Mouse (Mus musculus) adrenal gland, adult 8-10 months (tissue): ENCODE data around the gene Bub1b. TPM values are rescaled to one million over a fixed set of nuclear protein-coding genes. Genes with fewer than 3 reads are reported as not detected.
"Not testable (repeated sequence)": the region's sequence is repeated elsewhere in the genome, so short reads cannot be mapped to it uniquely, and the experiment has no call there.

ENCODE experiments used
- DNase-seq: peaks from one replicate; pipeline ENCODE4 v3.0.0; 2022
- total RNA-seq, 4 experiments: library from RNA; stranded (reverse); gene quantifications; 2 replicates each; pipeline ENCODE4 v1.2.4; 2022

Gene Bub1b
- 1 to 10 TPM; 3.7 to 8.2 (median 4.8) TPM for total RNA-seq

- DNase-seq: peak; percentile 87
Measured at GRCm38 (mm10) chr2:118597673-118598568, at the start of gene Bub1b. Gene Bub1b, plus strand, starts transcription at chr2:118598211.

GRCm38 (mm10) chr2:118548421-118549221, 49.4 kb upstream of the Bub1b start:
- no peak for DNase-seq

GRCm38 (mm10) chr2:118549507-118550473, 48.2 kb upstream of the Bub1b start, which contains the start of gene Bmf:
Gene Bmf, minus strand, starts transcription at chr2:118549687.
- peak; percentile 99 for DNase-seq

- DNase-seq: no peak
Measured at GRCm38 (mm10) chr2:118551606-118552005, 46.4 kb upstream of the Bub1b start.

GRCm38 (mm10) chr2:118554356-118554990, 43.5 kb upstream of the Bub1b start:
- DNase-seq: not testable (repeated sequence)

DNA sequence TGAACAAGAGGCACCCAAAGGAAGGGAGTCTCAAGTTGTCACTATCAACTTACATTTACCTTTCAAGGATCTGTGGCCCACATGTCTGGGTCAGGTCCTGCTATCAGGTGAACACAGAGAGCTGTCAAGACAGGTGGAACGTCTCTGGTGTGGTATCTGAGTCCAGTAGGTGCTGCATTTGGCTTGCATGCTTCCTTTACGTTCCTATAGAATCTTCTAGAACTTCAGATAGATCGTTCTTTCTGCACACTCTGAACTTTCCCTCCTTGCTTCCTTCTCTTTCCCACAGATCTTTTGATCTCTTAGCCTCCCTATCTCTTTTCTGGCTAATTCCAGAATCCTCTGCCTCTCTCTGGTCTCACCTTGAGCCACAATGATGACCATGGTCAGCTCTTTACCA, 39.6 kb upstream of the Bub1b start:
- no peak for DNase-seq

GRCm38 (mm10) chr2:118562015-118562414, 36.0 kb upstream of the Bub1b start:
- no peak for DNase-seq

- DNase-seq: no peak
Measured at GRCm38 (mm10) chr2:118562431-118562830, 35.6 kb upstream of the Bub1b start.

GRCm38 (mm10) chr2:118567179-118567578, 30.8 kb upstream of the Bub1b start:
- no peak for DNase-seq

DNA sequence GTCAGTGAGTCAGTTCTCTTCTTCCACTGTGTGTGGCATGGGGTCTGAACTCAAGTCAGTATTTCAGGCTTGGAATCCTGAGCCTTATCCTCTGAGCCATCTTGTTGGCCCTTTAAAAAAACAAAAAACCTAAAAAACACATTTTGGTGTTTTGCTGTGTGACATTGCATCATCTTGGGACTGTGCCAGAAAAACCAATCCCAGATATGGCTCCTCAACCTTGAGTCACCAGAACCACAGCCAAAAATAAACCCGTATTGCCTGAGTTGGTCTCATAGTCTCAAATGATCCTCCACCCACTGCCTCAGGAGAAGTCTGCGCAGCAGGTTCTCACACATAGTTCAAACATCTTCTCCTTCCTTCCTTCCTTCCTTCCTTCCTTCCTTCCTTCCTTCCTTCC, 27.1 kb upstream of the Bub1b start:
- no peak for DNase-seq

- DNase-seq: no peak
Measured at GRCm38 (mm10) chr2:118572183-118572836, 25.7 kb upstream of the Bub1b start.

DNA sequence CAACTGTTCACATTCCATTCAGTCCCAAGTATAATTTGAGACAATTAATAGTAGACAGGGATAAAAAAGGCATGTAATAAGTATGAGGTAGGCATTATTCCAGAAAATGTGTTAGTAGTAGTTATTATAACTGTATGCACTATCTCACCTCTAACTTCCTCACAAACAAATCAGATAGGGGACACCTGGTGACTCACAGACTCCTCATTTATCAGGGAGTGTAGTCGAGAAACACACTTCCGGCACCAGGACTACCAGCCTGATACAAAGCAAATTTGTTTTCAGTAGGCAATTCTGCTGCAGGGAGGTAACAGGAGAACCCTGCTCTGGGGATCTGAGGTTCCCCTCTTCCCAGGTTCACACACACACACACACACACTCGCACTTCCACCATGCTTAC, 24.9 kb upstream of the Bub1b start:
- DNase-seq: no peak

- no peak for DNase-seq
Measured at GRCm38 (mm10) chr2:118586013-118586412, 12.0 kb upstream of the Bub1b start.

DNA sequence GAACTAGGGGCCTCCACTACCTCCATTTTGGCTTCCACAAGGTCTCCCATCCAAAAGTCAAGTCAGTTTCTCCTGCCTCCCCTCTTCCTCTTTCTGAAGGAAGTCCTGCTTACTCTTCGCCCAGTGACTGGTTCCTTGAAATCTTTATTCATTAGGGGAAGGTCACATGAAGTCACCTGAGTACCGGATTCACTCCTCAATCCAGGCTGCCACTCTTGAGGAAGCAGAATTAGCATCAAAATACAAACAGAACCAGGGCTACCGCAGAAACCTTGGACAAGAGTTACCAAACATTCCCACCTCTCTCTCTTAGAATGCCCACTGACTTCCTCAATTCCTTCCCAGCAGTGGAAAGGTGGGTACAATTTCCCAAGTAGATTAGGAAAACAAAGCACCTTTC, 10.3 kb upstream of the Bub1b start:
- DNase-seq: no peak

- DNase-seq: no peak
Measured at GRCm38 (mm10) chr2:118591083-118591482, 6.9 kb upstream of the Bub1b start.

DNA sequence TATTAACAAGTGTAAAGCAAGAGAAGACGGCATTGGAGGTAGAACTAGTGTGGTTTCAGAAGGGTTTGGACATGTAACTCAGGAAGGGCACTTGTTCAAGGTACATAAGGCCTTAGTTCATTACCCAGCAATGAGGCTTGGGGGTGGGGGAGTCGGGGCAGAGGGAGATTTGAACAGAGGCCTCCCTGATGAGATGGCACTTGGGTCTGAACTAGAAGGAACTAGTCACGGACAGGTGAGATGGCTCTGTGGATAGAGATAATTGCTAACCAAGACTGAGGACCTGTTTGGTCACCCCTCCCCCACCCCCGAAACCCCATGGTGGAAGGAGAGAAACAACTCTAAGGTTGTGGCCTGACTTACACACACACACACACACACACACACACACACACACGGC, 1.1 kb downstream of the Bub1b start:
- DNase-seq: no peak

- DNase-seq: no peak
Measured at GRCm38 (mm10) chr2:118601599-118602263, 3.7 kb downstream of the Bub1b start.

DNA sequence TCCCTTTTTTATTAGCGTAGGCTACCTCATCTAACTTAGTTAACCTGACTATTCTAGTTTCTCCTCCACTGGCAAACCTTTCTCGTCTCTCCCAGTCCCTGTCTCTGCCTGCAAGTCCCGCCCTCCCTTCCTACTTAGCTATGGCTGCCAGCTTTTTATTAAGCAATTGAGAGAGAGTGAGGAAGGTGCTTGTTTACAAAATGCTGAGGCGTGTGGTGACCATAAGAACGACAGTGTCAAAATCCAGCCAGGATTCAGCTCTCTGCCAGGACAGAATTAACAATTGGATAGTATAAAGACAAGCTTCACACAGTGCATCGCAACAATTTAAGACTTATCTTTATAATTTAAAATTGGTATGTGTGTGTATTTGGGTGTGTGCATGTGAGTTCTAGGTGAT, 6.1 kb downstream of the Bub1b start:
- DNase-seq: no peak

DNA sequence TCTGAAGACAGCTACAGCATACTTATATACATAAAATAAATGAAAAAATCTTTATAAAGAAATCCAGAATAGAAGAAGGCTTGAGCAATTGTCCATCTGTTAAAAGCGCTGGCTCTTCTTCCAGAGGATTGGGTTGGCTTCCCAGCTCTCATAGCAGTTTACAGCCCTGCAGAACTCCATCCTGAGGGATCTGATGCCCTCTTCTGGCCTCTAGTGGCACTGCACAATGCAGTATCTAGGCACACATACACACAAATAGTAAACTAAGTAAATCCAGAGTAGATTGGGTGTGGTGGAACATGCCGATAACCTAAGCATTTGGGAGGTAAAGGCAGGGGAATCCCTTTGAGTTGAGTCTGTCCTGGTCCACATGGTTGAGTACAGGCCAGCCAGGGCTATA, 8.0 kb downstream of the Bub1b start:
- DNase-seq: no peak

GRCm38 (mm10) chr2:118606976-118607375, 9.0 kb downstream of the Bub1b start:
- DNase-seq: no peak

DNA sequence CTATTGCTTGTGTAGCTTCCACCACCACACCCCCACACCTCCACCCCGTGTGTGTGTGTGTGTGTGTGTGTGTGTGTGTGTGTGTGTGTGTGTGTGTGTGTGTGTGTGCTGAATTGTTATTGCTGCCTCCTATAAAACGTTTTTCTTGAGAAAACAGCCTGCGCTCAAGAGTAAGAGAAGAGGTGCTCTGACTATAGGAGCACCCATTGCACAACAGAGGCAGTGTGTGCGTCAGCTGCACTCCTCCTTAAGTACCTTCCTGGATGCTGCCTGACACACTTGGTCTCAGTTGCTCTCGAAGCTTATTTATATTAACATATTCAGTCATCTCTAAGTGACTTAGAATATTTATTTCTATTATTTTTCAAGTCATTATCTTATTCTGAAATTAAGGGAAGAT, 20.0 kb downstream of the Bub1b start:
- DNase-seq: no peak
